Mouse (Mus musculus) adrenal gland, adult (tissue): ENCODE measurements around the gene Clhc1.
"Not testable (repeated sequence)": the region's sequence is repeated elsewhere in the genome, so short reads cannot be mapped to it uniquely, and the experiment has no call there.

Experiments
- DNase-seq, 2 experiments: peaks; one replicate each; pipeline ENCODE4 v3.0.0; 2022 to 2023; ENCODE audit warnings: low spot score in 1 of 2; ENCODE audit not compliant: inconsistent age in 2 of 2

Gene Clhc1

DNA sequence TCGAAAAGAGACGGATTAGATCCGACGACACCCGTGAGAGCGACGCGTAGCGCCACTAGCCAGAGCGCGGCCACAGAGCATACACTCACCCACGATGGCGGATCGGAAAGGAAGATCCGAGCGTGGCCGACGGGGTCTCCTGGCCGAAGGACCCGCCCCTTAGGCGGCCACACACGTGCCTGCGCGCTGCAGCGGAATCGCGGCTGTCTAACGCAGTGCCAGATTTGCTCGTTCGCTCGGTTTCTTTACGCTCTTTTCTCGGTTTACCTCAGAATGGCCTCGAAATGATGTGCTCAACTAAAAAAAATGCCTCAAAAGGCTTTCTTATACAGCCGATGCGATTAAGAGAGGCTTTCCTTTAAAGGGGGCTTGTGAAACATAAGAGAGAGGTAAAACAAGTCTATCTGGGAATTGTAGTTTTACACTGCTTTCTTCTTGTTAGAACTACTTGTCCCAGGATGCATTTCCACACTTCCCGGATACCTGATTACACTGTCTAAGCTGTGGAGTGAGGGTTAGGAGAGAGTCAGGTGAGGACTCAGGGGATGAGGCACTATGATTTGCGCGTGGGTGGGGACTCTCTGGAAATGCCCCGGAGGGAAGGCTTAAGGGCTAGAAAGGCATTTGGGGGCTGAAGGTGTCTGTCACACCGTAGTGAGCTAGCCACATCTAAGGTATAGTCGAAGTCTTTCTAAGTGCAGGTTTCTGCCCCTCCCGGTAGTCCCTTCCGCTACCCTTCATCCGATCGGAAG is at the start of gene Clhc1, which contains the start of gene Rps27a:
Clhc1 (plus strand) TSS at position 199 of the 752 bp plus-strand sequence.
Rps27a (minus strand) TSS at position 358 of the 752 bp plus-strand sequence.
- DNase-seq: peak; percentile 94 to 99

DNA sequence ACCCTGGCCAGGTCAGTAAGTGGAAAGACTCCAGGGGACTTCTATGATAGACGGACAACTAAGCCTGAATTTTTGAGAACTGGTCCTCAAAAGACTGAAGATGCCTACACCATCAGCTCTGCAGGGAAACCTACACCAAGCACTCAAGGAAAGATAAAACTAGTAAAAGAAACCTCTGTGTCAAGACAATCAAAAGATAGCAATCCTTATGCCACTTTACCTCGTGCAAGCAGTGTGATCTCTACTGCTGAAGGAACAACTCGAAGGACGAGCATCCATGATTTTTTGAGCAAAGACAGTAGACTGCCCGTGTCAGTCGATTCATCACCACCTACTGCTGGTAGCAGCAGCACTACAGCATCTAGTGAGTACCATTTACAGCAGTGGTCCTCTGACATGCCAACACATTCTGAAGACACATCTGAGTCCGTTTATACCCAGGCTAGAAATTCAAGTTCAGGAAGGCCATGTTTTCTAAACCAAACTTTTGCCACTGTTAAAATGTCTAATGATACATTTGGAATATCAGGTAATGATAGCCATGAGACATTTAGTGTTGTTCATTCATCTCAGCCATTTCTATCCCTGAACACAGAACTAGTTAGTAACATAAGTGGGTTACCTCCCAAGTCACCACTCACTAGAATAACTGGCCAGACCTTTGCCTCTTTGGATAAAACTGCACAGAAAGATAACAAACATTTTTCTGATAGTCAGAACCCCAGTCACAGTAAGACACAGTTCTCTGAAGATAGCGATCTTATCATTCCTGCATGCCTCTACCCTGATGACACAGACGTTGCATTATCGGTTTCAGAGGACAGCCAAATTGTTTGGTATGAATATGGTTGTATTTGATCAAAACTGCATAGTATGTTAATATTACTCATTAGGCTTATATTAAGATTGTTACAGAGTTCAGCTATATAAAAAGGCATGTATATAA is 43.5 kb upstream of the Clhc1 start:
- no peak for DNase-seq

DNA sequence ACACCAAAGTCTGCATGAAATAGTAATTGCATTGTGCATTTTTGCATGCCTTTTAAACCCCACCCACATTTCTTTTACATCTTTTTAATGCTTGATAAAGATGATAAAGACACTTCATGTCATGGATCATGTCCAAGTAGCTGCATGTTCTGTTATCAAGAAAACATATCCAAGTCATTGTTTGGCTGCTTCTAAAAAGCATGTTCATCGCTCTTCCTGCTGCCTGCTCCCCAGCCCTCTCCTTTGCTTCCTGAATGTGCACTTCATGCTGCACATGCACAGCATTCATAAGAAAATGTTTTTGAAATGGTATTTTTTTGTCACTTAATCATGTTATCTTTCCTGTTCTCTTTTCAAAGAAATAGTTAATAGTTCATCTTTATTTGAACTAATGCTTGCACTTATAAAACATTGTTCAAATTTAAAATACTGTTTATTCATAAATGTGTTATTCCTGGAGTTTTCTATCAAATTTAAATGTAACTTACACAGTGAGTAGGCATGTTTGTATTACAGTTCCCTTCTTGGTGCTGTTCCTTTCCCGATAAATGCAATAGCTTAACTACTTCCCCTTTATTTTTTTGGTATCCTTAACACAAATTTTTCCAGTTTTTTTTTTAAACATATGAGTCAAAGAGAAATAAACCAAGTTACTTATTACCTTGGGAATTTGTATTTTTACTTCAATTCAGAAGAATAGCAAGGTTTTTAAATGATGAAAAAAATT is 42.7 kb upstream of the Clhc1 start:
- DNase-seq: no peak

- DNase-seq: no peak
Observed at GRCm38 (mm10) chr11:29509421-29509820, 38.3 kb upstream of the Clhc1 start.

DNA sequence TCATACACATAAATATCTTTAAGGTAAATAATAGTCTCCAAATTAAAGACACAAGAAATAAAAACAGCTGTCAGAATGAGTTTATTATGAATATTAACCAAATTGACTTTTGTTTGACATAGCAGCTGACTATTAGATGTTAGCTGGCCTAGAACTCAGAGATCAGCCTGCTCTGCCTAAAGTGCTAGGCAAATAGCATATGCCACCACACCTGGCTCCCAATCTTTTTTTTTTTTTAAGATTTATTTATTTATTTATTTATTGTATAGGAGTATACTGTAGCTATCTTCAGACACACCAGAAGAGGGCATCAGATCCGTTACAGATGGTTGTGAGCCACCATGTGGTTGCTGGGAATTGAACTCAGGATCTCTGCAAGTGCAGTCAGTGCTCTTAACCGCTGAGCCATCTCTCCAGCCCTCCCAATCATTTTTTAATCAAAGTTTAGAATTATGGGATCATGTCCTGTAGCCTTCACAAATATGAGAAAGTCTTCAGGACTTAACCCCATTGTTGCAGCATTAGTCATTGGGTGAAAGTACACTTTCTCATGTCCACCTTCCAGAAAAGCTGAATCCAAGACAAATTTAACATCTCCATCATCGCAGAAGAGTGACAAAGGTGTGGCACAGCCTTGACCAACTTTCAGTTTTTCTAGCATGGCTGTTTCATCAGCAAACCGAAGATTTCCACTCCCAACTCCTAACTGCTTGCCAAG is 34.8 kb upstream of the Clhc1 start:
- DNase-seq: peak in 1 of 2 experiments; percentile 60

DNA sequence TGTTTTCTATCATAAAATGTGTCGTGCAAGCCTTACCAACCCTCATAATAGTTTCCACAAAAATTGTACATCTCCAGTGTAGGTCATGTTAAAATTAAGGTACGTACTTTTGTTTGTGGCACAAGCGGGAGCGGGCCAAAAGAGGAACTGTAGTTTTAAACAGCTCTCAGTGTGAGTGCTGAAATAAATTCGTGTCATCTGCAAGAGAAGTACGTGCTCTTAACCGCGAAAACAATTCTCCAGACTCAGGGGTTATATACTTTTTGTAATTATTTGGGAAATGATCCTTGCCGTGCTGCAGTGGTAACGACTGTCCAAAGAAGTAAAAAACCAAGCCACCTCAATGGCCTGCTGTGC is 33.4 kb upstream of the Clhc1 start:
- DNase-seq: no peak

- peak; percentile 94 to 97 for DNase-seq
Observed at GRCm38 (mm10) chr11:29514682-29515412, 32.9 kb upstream of the Clhc1 start, which contains the start of gene Prorsd1. Prorsd1 (minus strand) TSS chr11:29515033.

DNA sequence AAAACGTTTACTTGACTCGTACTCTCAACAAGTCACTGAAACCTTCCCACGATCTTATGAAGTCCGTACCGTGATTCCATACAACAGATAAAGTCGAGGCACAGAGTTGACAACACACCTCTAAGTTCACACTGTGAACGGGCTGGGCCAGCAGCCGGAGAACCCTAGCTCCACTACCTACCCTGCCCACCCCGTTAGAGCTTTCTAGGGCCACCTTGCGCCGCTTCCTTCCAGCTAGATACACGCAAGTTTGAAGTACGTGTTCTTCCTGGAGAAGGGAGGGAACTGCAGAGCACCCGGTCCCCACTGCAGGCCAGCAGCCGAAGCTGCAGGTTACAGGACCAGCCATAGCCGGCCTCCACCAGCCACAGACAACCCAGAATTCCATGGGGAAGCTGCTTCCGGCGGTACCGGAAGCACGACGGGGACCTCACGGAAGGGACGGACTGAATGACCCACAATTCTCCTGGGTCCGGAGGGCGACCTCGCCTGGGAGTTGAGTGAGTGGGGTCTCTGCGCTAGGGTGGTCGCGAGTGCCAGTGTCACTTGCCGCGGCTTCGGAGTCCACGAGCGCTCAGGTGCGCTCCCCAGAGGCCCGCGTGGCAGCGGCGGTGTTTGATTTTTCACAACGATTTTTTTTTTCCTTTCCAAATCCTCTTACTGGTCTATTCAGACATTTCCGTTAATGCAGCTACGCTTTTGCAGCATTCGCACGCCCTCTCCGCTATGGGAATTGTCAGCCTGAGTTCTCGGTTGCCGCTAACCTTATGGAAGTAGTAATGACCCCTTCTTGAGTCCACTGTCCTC is 21.6 kb upstream of the Clhc1 start, which contains the start of gene Mtif2:
Mtif2 (plus strand) TSS at position 421 of the 807 bp plus-strand sequence.
- DNase-seq: peak; percentile 85 to 96

DNA sequence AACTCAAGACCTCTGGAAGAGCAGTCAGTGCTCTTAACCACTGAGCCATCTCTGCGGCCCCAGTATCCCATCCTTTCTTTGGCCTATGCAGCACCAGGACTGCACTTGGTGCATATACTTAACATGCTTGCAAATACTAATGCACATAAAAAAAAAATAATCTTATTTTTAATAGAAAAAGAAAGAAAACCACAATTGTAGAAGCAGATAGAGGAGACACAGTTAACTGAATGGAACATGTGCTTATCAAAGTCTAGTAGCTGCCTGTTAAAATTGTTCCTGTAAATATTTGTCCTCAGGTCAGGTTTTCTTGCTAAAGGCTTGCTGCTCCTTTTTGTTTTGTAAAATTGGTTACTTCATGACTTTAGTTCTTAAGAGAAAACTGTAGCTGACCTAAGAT is 9.5 kb upstream of the Clhc1 start:
- no peak for DNase-seq

GRCm38 (mm10) chr11:29544225-29544945 is 3.4 kb upstream of the Clhc1 start:
- DNase-seq: no peak

- not testable (repeated sequence) for DNase-seq
Observed at GRCm38 (mm10) chr11:29545150-29545752, 2.5 kb upstream of the Clhc1 start.

DNA sequence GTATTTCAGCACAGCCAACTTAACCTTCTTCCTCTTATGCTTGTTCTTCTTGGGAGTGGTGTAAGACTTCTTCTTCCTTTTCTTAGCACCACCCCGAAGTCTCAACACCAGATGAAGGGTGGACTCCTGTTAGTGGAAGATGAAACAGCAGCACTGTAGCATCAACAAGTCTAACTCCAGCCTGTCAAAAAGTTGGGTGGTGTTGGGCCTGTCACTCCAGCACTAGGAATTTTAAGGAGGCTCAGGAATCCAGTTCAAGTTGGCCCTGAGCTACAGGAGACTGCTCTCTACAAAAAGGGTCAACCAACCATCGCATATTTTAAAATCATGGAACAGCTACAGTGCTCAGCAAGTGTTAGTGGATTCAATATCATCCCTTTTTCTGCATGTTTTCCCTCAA is 1.5 kb upstream of the Clhc1 start:
- not testable (repeated sequence) for DNase-seq

GRCm38 (mm10) chr11:29546762-29547161 is 988 bp upstream of the Clhc1 start:
- no peak for DNase-seq

- DNase-seq: no peak
Observed at GRCm38 (mm10) chr11:29547249-29547751, 450 bp upstream of the Clhc1 start.

DNA sequence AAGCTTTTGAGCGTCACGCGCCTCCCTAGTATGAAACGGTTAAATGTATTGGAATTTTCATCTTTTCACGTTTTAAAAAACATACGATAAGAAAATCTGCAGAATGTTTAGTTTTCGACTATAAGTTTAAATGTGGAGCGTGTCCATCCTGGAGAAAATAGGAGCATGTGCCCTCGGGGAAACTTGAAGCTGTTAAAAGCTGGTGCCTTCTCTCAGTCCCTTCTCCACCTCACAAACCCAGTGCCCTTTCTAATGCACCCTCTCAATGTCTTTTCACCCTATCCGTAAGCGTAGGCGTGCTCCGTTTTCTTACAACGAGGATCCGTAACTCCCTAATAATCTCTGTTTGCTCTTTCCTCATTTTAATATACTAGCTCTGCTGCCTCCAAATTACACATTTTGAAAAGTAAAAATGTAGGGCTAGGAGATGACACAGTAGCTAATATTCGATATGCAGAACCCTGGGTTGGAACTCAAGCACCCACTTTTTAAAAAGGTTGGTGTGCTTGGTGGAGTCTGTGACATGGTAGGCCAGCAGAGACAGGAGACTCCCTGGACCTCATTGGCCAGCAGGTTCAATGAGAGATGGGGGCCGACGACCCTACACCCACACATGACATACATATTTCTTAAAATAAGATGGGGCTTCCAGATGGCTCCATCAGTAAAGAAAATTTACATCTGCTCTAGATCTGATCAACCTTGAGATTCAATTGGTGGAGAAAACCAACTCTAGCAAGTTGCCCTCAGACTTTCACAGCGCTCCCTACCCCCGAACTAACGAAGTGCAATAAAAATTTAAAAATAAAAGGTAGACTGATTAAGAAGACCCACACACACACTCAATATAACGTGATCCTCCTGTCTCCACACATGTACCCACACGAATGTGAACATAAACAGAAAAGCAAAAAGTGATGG is 1.0 kb downstream of the Clhc1 start:
- peak in 1 of 2 experiments; percentile 68 for DNase-seq

DNA sequence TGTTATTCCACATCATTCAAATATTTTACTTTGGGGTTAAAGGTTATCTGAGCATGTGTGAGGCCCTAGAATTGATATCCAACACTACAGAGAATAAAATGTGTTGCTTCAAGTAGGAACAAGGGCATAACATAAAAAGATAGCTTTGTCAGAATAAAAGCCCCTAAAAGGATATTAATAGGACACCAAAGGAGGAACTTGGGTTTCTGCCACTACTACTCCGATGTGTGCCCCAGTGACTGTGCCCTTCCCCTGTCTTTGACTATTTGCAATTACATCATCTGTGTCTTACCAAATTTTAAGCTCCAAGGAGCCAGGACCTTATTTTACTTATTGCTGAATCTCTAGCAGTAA is 1.7 kb downstream of the Clhc1 start:
- no peak for DNase-seq

- no peak for DNase-seq
Observed at GRCm38 (mm10) chr11:29560452-29560851, 12.7 kb downstream of the Clhc1 start.
